Mouse (Mus musculus): ENCODE data around the gene Otos. TPM values are rescaled to one million over a fixed set of nuclear protein-coding genes. Genes with fewer than 3 reads are reported as not detected.
A peak's percentile ranks its signal among the peaks of the same experiment; 100 is the strongest.

Otos gene
- total RNA-seq, 1 experiment: not detected

- H3K27ac ChIP-seq (ENCODE audit: insufficient read depth, low read depth, low read length, poor library complexity, severe bottlenecking): no peak overlapping the region
- H3K4me3 ChIP-seq (ENCODE audit: insufficient read depth in 1 of 2, low read depth in 1 of 2, low read length in 2 of 2, poor library complexity in 1 of 2, severe bottlenecking in 1 of 2): no peak overlapping the region
- H3K4me1 ChIP-seq (ENCODE audit: control insufficient read depth in 2 of 2, insufficient read depth in 2 of 2, low read length in 2 of 2, poor library complexity in 1 of 2): peaks cover 0 to 1% of the 10 kb centered on the region in 2 experiments; a peak in 1 of 4 replicates
- no peak overlapping the region for H3K9ac ChIP-seq (ENCODE audit: insufficient read depth, low read depth, low read length, poor library complexity, severe bottlenecking)
- TF ChIP-seq HCFC1 (IDR thresholded peaks at IDR 0.05; ENCODE audit: borderline replicate concordance, insufficient read depth, low read length) (no peak), ZNF384 (IDR thresholded peaks at IDR 0.05; ENCODE audit: low read depth, low read length) (no peak), ZC3H11A (IDR thresholded peaks at IDR 0.05; ENCODE audit: borderline replicate concordance, low read depth, low read length) (no peak)
- no peak for DNase-seq (ENCODE audit: low read depth, low spot score)
- in situ Hi-C loops (cut with MboI; ENCODE audit: low sequenced_read_pairs in 2 of 2, unreplicated experiment in 2 of 2): no loop called here
- no peaks in the 10 kb centered on the region for H3K9me3 ChIP-seq (ENCODE audit: control insufficient read depth, insufficient read depth, low read depth, low read length)
- no peaks in the 10 kb centered on the region for H3K36me3 ChIP-seq (ENCODE audit: control insufficient read depth, insufficient read depth, low read length, poor library complexity, severe bottlenecking)
These were observed 4.5 kb upstream of the Otos start for GRCm38 (mm10) chr1:92653179-92653578.

- H3K36me3 ChIP-seq (ENCODE audit: control insufficient read depth, insufficient read depth, low read length, poor library complexity, severe bottlenecking): no peaks in the 10 kb centered on the region
- no peak for DNase-seq (ENCODE audit: low read depth, low spot score)
- peaks cover 0 to 4% of the 10 kb centered on the region in 2 experiments; a peak in 1 of 4 replicates for H3K4me1 ChIP-seq (ENCODE audit: control insufficient read depth in 2 of 2, insufficient read depth in 2 of 2, low read length in 2 of 2, poor library complexity in 1 of 2)
- no peak overlapping the region for H3K4me3 ChIP-seq (ENCODE audit: insufficient read depth in 1 of 2, low read depth in 1 of 2, low read length in 2 of 2, poor library complexity in 1 of 2, severe bottlenecking in 1 of 2)
- no peak overlapping the region for H3K9ac ChIP-seq (ENCODE audit: insufficient read depth, low read depth, low read length, poor library complexity, severe bottlenecking)
- no peak overlapping the region for H3K27ac ChIP-seq (ENCODE audit: insufficient read depth, low read depth, low read length, poor library complexity, severe bottlenecking)
- in situ Hi-C loops (cut with MboI; ENCODE audit: low sequenced_read_pairs in 2 of 2, unreplicated experiment in 2 of 2): no loop called here
- H3K9me3 ChIP-seq (ENCODE audit: control insufficient read depth, insufficient read depth, low read depth, low read length): no peaks in the 10 kb centered on the region
- no peak for TF ChIP-seq HCFC1 (IDR thresholded peaks at IDR 0.05; ENCODE audit: borderline replicate concordance, insufficient read depth, low read length)
- no peak for TF ChIP-seq ZNF384 (IDR thresholded peaks at IDR 0.05; ENCODE audit: low read depth, low read length)
- no peak for TF ChIP-seq MAFK (IDR thresholded peaks at IDR 0.05; ENCODE audit: insufficient read depth, low read depth, low read length)
- no peak for TF ChIP-seq ZC3H11A (IDR thresholded peaks at IDR 0.05; ENCODE audit: borderline replicate concordance, low read depth, low read length)
- no peak for TF ChIP-seq CHD2 (IDR thresholded peaks at IDR 0.05; ENCODE audit: low read depth, low read length)
These were observed 2.8 kb upstream of the Otos start for GRCm38 (mm10) chr1:92651467-92651866.

- H3K27ac ChIP-seq (ENCODE audit: insufficient read depth, low read depth, low read length, poor library complexity, severe bottlenecking): no peak overlapping the region
- DNase-seq (ENCODE audit: low read depth, low spot score): no peak
- no peak overlapping the region for H3K4me3 ChIP-seq (ENCODE audit: insufficient read depth in 1 of 2, low read depth in 1 of 2, low read length in 2 of 2, poor library complexity in 1 of 2, severe bottlenecking in 1 of 2)
- H3K36me3 ChIP-seq (ENCODE audit: control insufficient read depth, insufficient read depth, low read length, poor library complexity, severe bottlenecking): no peaks in the 10 kb centered on the region
- no peaks in the 10 kb centered on the region for H3K9me3 ChIP-seq (ENCODE audit: control insufficient read depth, insufficient read depth, low read depth, low read length)
- H3K9ac ChIP-seq (ENCODE audit: insufficient read depth, low read depth, low read length, poor library complexity, severe bottlenecking): no peak overlapping the region
- TF ChIP-seq CHD2 (IDR thresholded peaks at IDR 0.05; ENCODE audit: low read depth, low read length) (no peak), MAFK (IDR thresholded peaks at IDR 0.05; ENCODE audit: insufficient read depth, low read depth, low read length) (no peak), ZNF384 (IDR thresholded peaks at IDR 0.05; ENCODE audit: low read depth, low read length) (no peak)
- peaks cover 0 to 4% of the 10 kb centered on the region in 2 experiments; a peak in 1 of 4 replicates for H3K4me1 ChIP-seq (ENCODE audit: control insufficient read depth in 2 of 2, insufficient read depth in 2 of 2, low read length in 2 of 2, poor library complexity in 1 of 2)
- in situ Hi-C loops (cut with MboI; ENCODE audit: low sequenced_read_pairs in 2 of 2, unreplicated experiment in 2 of 2): no loop called here
These were observed 444 bp downstream of the Otos start for GRCm38 (mm10) chr1:92648197-92648596.

- DNase-seq (ENCODE audit: low read depth, low spot score): peak; percentile 61
- Histone ChIP-seq H3K9me3 (ENCODE audit: control insufficient read depth, insufficient read depth, low read depth, low read length) (no peaks in the 10 kb centered on the region), H3K27ac (ENCODE audit: insufficient read depth, low read depth, low read length, poor library complexity, severe bottlenecking) (no peak overlapping the region), H3K4me3 (ENCODE audit: insufficient read depth in 1 of 2, low read depth in 1 of 2, low read length in 2 of 2, poor library complexity in 1 of 2, severe bottlenecking in 1 of 2) (no peak overlapping the region), H3K4me1 (ENCODE audit: control insufficient read depth in 2 of 2, insufficient read depth in 2 of 2, low read length in 2 of 2, poor library complexity in 1 of 2) (peaks cover 0 to 4% of the 10 kb centered on the region in 2 experiments; a peak in 1 of 4 replicates), H3K9ac (ENCODE audit: insufficient read depth, low read depth, low read length, poor library complexity, severe bottlenecking) (no peak overlapping the region), H3K36me3 (ENCODE audit: control insufficient read depth, insufficient read depth, low read length, poor library complexity, severe bottlenecking) (no peaks in the 10 kb centered on the region)
- in situ Hi-C loops (cut with MboI; ENCODE audit: low sequenced_read_pairs in 2 of 2, unreplicated experiment in 2 of 2): no loop called here
- no peak for TF ChIP-seq ZNF384 (IDR thresholded peaks at IDR 0.05; ENCODE audit: low read depth, low read length)
- no peak for TF ChIP-seq HCFC1 (IDR thresholded peaks at IDR 0.05; ENCODE audit: borderline replicate concordance, insufficient read depth, low read length)
- TF ChIP-seq MAFK (IDR thresholded peaks at IDR 0.05; ENCODE audit: insufficient read depth, low read depth, low read length): no peak
These were observed 889 bp downstream of the Otos start for GRCm38 (mm10) chr1:92647752-92648151.

- in situ Hi-C loops (cut with MboI; ENCODE audit: low sequenced_read_pairs in 2 of 2, unreplicated experiment in 2 of 2): no loop called here
- no peak overlapping the region for H3K27ac ChIP-seq (ENCODE audit: insufficient read depth, low read depth, low read length, poor library complexity, severe bottlenecking)
- DNase-seq (ENCODE audit: low read depth, low spot score): no peak
- no peak overlapping the region for H3K9ac ChIP-seq (ENCODE audit: insufficient read depth, low read depth, low read length, poor library complexity, severe bottlenecking)
- no peak for TF ChIP-seq HCFC1 (IDR thresholded peaks at IDR 0.05; ENCODE audit: borderline replicate concordance, insufficient read depth, low read length)
- no peak for TF ChIP-seq CHD2 (IDR thresholded peaks at IDR 0.05; ENCODE audit: low read depth, low read length)
- no peak for TF ChIP-seq ZNF384 (IDR thresholded peaks at IDR 0.05; ENCODE audit: low read depth, low read length)
- no peak for TF ChIP-seq MAFK (IDR thresholded peaks at IDR 0.05; ENCODE audit: insufficient read depth, low read depth, low read length)
- no peak for TF ChIP-seq ZC3H11A (IDR thresholded peaks at IDR 0.05; ENCODE audit: borderline replicate concordance, low read depth, low read length)
- H3K4me3 ChIP-seq (ENCODE audit: insufficient read depth in 1 of 2, low read depth in 1 of 2, low read length in 2 of 2, poor library complexity in 1 of 2, severe bottlenecking in 1 of 2): no peak overlapping the region
- H3K9me3 ChIP-seq (ENCODE audit: control insufficient read depth, insufficient read depth, low read depth, low read length): no peaks in the 10 kb centered on the region
- peaks cover 3 to 4% of the 10 kb centered on the region in 2 experiments; a peak in 1 of 4 replicates for H3K4me1 ChIP-seq (ENCODE audit: control insufficient read depth in 2 of 2, insufficient read depth in 2 of 2, low read length in 2 of 2, poor library complexity in 1 of 2)
- no peaks in the 10 kb centered on the region for H3K36me3 ChIP-seq (ENCODE audit: control insufficient read depth, insufficient read depth, low read length, poor library complexity, severe bottlenecking)
These were observed 1.6 kb downstream of the Otos start for GRCm38 (mm10) chr1:92647026-92647425.
